ENCODE assay signal across 27 mouse cellular contexts in genomic region chr15:81195447-81195846, GRCm38 (mm10). TPM values are rescaled to one million over a fixed set of nuclear protein-coding genes. Genes with fewer than 3 reads are reported as not detected.
DNase-seq lines count a peak whose midpoint lies in the region; ATAC-seq and TF ChIP-seq lines count a peak whose summit lies in the region.
"Had no signal": no experiment of that assay in that cellular context is flagged by ENCODE, and none has a peak within 500 bp of the region (broad histone marks: within the 10 kb centered on the region; RNA-seq: fewer than 3 reads in every experiment).

No protein-coding gene starts in this region.

- no peaks in the 10 kb centered on the region for H3K36me3 ChIP-seq in liver, postnatal 0 days (replicated peaks; ENCODE audit: insufficient read depth, low read length)
- no peaks in the 10 kb centered on the region for H3K36me3 ChIP-seq in liver, embryonic 11.5 days (ENCODE audit: control insufficient read depth, insufficient read depth, low read length)
- H3K36me3 ChIP-seq: embryonic facial prominence, embryonic 15.5 days; heart, embryonic 10.5 days; heart, embryonic 13.5 days had no signal

- H3K4me1 ChIP-seq in liver, postnatal 0 days (ENCODE audit: insufficient read depth), result peaks cover 8% of the 10 kb centered on the region; the same call in 1 of the 2 replicates
- no peaks in the 10 kb centered on the region for H3K4me1 ChIP-seq in liver, embryonic 11.5 days (replicated peaks; ENCODE audit: control insufficient read depth, insufficient read depth, low read length)

- no peak for TF ChIP-seq CTCF in liver, postnatal 0 days (IDR thresholded peaks at IDR 0.05; ENCODE audit: low read depth)

- no peak overlapping the region for H3K9ac ChIP-seq in liver, postnatal 0 days (replicated peaks)
- H3K9ac ChIP-seq in liver, embryonic 11.5 days (ENCODE audit: low read depth, low read length), result no peak overlapping the region
- H3K9ac ChIP-seq: embryonic facial prominence, embryonic 15.5 days; forebrain, postnatal 0 days; heart, embryonic 13.5 days; hindbrain, embryonic 14.5 days had no signal

- ATAC-seq in liver, postnatal 0 days, result no peak
- ATAC-seq in liver, embryonic 11.5 days (replicated peaks; ENCODE audit: low FRiP score), result no peak
- ATAC-seq in activated CD4-positive, CD25-positive, alpha-beta regulatory T cell, adult 4 months, result no peak
- ATAC-seq: forebrain, embryonic 14.5 days; forebrain, postnatal 0 days; hindbrain, postnatal 0 days; inflammation-experienced regulatory T-cells, adult 6 months; intestine, embryonic 16.5 days had no signal

- WGBS in liver, postnatal 0 days (ENCODE audit: insufficient replicate concordance), result 41% methylated on average over 4 of the region's 4 CpGs
- WGBS in liver, embryonic 11.5 days, result 50% methylated on average over 4 of the region's 4 CpGs

- no peak for TF ChIP-seq EP300 in liver, postnatal 0 days (IDR thresholded peaks at IDR 0.05; ENCODE audit: low read depth)

- DNase-seq in liver, postnatal 0 days, result no peak
- DNase-seq in liver, embryonic 11.5 days (ENCODE audit: low spot score), result no peak
- peak; percentile 14 for DNase-seq in 3T3-L1 (ENCODE audit: low read depth, low spot score)
- peak; percentile 51 for DNase-seq in Muller cell, postnatal 12 days (ENCODE audit: inconsistent ontology term)
- no peak for DNase-seq in layer of hippocampus, postnatal 36 days
- DNase-seq: adrenal gland, postnatal 10 days; cerebellum, adult 11 months; cerebellum, adult 2 months; cerebellum, adult 9-11 months; cerebellum, postnatal 25 days; embryo, embryonic 11 days; forebrain, postnatal 0 days; gastrocnemius, adult 2 months; gastrocnemius, postnatal 14 days; heart, adult 18-20 months; heart, postnatal 14 days; heart, postnatal 4 days had no signal

- peak overlapping the region; percentile 1; the same call in 1 of the 2 replicates for H3K27ac ChIP-seq in liver, postnatal 0 days (ENCODE audit: low read depth)
- H3K27ac ChIP-seq in liver, embryonic 11.5 days (ENCODE audit: low read depth, low read length), result no peak overlapping the region
- H3K27ac ChIP-seq: embryonic facial prominence, embryonic 15.5 days; gastrocnemius, adult 2 months; heart, embryonic 10.5 days; heart, embryonic 13.5 days; hindbrain, embryonic 14.5 days; hindbrain, postnatal 0 days had no signal

- no peak overlapping the region for H3K4me2 ChIP-seq in liver, postnatal 0 days (ENCODE audit: low read depth, low read length)
- no peak overlapping the region for H3K4me2 ChIP-seq in liver, embryonic 11.5 days
- H3K4me2 ChIP-seq: embryonic facial prominence, embryonic 15.5 days; heart, embryonic 13.5 days; hindbrain, embryonic 14.5 days had no signal

- no peaks in the 10 kb centered on the region for H3K9me3 ChIP-seq in liver, postnatal 0 days (ENCODE audit: low read length)
- H3K9me3 ChIP-seq in liver, embryonic 11.5 days (ENCODE audit: control insufficient read depth, low read length), result no peaks in the 10 kb centered on the region; the same call in 1 of the 2 replicates
- H3K9me3 ChIP-seq: embryonic facial prominence, embryonic 15.5 days; heart, embryonic 10.5 days; heart, embryonic 13.5 days had no signal

- H3K27me3 ChIP-seq in liver, postnatal 0 days (ENCODE audit: insufficient read depth, low read length), result no peaks in the 10 kb centered on the region
- H3K27me3 ChIP-seq in liver, embryonic 11.5 days (replicated peaks; ENCODE audit: control insufficient read depth, insufficient read depth, low read length), result no peaks in the 10 kb centered on the region
- H3K27me3 ChIP-seq: embryonic facial prominence, embryonic 15.5 days; heart, embryonic 13.5 days had no signal

- H3K4me3 ChIP-seq in liver, postnatal 0 days (ENCODE audit: low read depth, low read length), result no peak overlapping the region
- no peak overlapping the region for H3K4me3 ChIP-seq in liver, embryonic 11.5 days (ENCODE audit: low read depth, low read length)
- H3K4me3 ChIP-seq: embryonic facial prominence, embryonic 15.5 days; gastrocnemius, adult 2 months; heart, embryonic 10.5 days; heart, embryonic 13.5 days had no signal

RNA-seq across cellular contexts. Expression of gene Mrtfa, which starts 4.9 kb away (rescaled TPM):
- polyA plus RNA-seq in liver, postnatal 0 days (2015; fragmentation: Nextera tagmentation; extraction: Ambion mirVana), result 4.3 and 4.5 TPM in 2 replicates
- 18.9 and 20.6 TPM in 2 replicates for polyA plus RNA-seq in liver, embryonic 11.5 days (2014; fragmentation: Nextera tagmentation; extraction: Ambion mirVana)
- 100 to 1,000 TPM in 1 of 2 experiments, 10 to 100 TPM in 1; 96.1 to 121 TPM for total RNA-seq in layer of hippocampus, postnatal 36 days (2021)
- 10 to 100 TPM; 45.2 to 54.3 TPM for polyA plus RNA-seq in activated CD4-positive, CD25-positive, alpha-beta regulatory T cell, adult 4 months (2017; shearing (Covaris generic))

RNA-seq across cellular contexts. Expression of gene Mchr1, which starts 39.9 kb away (rescaled TPM):
- 0.12 and 0.17 TPM in 2 replicates for polyA plus RNA-seq in liver, postnatal 0 days (2015; fragmentation: Nextera tagmentation; extraction: Ambion mirVana)
- 0.12 and 0.29 TPM in 2 replicates for polyA plus RNA-seq in liver, embryonic 11.5 days (2014; fragmentation: Nextera tagmentation; extraction: Ambion mirVana)
- 10 to 100 TPM; 22.7 to 25.0 TPM for total RNA-seq in layer of hippocampus, postnatal 36 days (2021)
- under 1 TPM in 1 of 2 experiments, not detected in 1; 0.30 TPM for polyA plus RNA-seq in activated CD4-positive, CD25-positive, alpha-beta regulatory T cell, adult 4 months (2017; shearing (Covaris generic))
- total RNA-seq: heart, adult 18-20 months; heart, postnatal 14 days; heart, postnatal 4 days; MEL had no signal
- polyA plus RNA-seq: inflammation-experienced regulatory T-cells, adult 6 months had no signal

Comparison
In these comparisons a context has a peak if more than half of its experiments do, and no peak if none do; other contexts are left out.
1. DNase-seq: peak in 3T3-L1 (single experiment) and Muller cell, postnatal 12 days (single experiment); none in liver, postnatal 0 days (single experiment), liver, embryonic 11.5 days (single experiment) and layer of hippocampus, postnatal 36 days (0 of 2).